Mouse (Mus musculus) cerebellum, adult 11 months (tissue): ENCODE results near the gene Gpc4.

Experiments used
- DNase-seq: peaks from one replicate; pipeline ENCODE4 v3.0.0; 2022

Gene Gpc4

GRCm38 (mm10) chrX:52164738-52165554 is at the start of gene Gpc4:
Gene Gpc4, minus strand, starts transcription at chrX:52165252.
- peak; percentile 1 for DNase-seq

DNA sequence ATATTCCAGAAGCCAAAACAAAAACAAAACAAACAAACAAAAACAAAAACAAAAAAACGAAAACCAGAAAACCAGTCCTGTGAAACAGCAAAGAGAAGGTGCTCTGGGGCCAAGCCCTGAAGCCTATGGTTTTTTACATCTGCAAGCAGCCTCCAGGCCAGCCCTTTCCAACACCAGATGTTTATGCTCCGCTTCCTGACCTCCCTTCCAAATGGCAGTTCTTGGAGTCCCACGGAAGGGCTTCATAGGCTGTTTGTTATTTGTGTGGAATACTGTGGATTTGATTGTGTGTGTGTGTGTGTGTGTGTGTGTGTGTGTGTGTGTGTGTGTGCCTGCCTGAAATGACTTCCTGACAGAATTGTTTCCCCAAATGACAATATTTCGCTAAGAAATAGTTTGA is 47.8 kb upstream of the Gpc4 start:
- no peak for DNase-seq

- no peak for DNase-seq
These were observed 34.8 kb upstream of the Gpc4 start for GRCm38 (mm10) chrX:52199836-52200235.

- no peak for DNase-seq
These were observed 28.4 kb upstream of the Gpc4 start for GRCm38 (mm10) chrX:52193311-52193968.

- DNase-seq, result no peak
These were observed 24.0 kb upstream of the Gpc4 start for GRCm38 (mm10) chrX:52189094-52189493.

- DNase-seq, result no peak
These were observed 18.7 kb upstream of the Gpc4 start for GRCm38 (mm10) chrX:52183551-52184442.

DNA sequence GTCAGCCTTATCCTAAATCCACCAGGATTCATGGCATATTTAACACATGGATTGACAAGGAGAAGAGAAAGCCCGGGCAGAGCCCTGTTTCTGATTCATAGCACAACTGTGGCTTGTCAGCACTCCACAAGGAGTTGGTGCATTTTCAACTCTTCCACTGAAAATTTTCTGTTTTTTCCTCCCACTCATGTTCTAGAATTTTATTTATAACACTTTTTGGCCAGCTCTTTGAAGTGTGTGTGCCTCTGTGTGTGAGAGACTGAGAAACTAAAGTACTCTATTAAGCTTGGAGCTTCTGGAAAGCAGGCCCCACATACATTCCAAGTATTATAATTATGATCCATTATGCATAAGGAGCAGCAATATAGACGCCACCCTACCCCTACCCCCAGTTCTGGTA is 16.3 kb upstream of the Gpc4 start:
- DNase-seq, result no peak

GRCm38 (mm10) chrX:52177067-52177466 is 12.0 kb upstream of the Gpc4 start:
- DNase-seq, result no peak

- DNase-seq, result no peak
These were observed 2.6 kb upstream of the Gpc4 start for GRCm38 (mm10) chrX:52167519-52168244.

DNA sequence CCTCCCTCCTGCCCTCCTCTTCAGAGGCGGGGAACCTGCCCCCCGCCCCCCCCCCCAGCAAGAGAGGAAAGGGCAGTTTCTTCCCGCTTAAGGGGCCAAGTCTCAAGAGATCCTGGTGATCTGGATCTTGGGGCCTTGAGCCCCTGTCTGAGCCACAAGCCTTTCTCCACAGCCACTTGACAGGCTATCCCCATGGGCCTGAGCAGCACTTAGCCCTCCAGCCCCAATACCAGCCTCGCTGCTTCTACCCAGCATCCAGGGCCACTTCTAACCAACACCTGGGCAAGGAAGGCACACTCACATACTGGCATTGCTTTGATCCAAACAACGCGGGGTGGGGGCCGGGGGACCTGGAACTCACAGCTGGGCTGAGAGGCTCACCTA is 495 bp upstream of the Gpc4 start:
- no peak for DNase-seq

DNA sequence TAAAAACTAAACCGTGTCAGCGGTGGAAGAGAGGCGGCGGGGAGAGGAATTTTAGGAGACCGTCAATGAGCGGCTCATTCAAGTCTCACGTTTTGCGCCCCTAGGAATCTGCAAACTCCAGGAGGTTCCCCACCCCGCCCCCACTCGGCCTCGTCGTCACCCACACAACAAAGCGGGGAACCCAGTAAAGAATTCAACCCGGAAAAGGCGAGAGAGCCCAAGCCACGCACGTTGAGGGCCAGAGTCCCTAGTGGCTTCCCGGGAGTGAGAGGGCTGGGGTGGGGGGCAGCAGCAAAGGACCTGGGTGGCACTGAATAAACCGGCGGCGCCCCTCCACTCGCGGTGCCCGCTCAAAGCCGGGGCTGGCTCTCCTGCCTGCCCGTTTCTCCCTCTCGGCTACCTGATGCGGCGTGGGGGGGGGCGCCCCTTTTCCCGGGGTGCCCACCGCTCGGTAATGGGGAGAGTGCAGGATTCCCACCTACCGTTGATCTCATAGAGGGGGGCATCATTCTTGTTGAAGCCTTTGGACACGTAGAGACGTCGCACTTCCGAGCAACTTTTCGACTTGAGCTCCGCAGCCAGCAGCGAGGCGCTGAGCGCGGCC is 816 bp downstream of the Gpc4 start:
- no peak for DNase-seq

DNA sequence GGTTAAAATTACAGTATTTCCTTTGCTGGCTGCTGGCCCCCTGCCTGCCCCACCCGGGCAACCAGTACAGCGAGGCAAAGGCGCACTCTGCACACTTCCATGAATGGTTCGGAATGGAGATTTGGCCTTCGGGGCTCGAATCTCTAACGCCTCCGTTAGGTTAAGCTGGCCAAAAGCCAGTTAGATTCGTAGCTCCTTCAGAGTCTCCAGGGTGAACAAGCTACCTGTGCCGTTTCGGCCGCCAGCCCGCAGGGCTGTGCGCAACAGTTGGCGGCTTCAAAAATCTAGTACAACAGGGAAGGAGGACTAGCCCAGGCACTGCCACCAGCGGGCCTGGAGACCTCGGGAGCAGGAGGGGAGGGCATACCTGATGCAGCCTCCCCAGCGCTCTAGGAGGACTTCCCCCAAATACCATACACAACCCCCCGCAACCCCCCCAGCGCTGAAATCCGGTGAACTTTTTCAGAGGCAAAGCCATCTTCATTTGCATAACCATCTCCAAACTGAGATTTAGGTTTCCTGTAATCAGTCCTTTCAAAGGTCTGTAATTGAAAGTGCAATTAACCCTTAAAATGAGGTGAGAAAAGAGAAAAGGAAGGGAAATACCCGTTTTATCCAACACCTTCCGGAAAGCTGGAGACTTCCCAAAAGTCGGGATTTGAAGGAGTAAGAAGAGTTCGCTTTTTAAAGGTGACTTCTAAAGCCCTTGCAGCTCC is 1.5 kb downstream of the Gpc4 start:
- no peak for DNase-seq

- DNase-seq, result no peak
These were observed 2.3 kb downstream of the Gpc4 start for GRCm38 (mm10) chrX:52162756-52163155.

DNA sequence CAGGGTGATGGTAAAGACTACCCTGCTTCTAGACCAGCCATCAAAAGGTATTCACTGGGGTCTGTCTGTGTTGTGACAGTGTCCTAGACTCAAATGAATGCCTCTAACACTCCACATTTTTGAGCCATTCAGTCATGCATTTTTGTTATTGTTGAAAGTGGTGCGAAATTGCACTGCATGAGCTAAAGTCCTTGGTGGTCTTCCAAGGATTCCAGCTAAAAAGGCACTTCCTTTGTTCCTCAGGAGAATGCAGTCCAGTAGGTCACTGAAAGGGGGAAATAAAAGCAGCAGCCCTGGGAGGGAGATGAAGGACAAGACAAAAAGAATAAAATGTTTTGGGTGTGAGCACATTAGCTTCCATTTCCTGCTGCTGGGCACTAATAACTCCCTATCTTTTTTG is 2.8 kb downstream of the Gpc4 start:
- no peak for DNase-seq

DNA sequence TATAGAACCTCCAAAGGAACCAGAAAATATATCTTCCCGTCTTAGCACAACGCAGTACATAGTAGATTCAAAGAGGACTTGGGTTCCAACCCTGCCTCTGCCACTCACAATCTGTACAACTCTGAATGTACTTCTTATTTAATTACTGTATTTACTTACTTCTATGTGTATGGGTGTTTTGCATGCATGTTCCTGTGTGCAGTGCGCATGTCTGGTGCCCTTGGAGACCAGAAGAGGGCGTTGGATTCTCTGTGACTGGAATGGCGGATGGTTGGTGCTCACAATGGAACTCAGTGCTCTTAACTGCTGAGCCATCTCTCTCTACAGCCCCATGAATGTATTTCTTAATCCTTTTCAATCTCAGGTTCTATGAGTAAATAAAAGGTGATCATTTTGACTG is 5.4 kb downstream of the Gpc4 start:
- DNase-seq, result no peak

GRCm38 (mm10) chrX:52155408-52155953 is 9.6 kb downstream of the Gpc4 start:
- DNase-seq, result no peak

- no peak for DNase-seq
These were observed 10.2 kb downstream of the Gpc4 start for GRCm38 (mm10) chrX:52154821-52155220.

- DNase-seq, result no peak
These were observed 11.6 kb downstream of the Gpc4 start for GRCm38 (mm10) chrX:52153451-52153850.

DNA sequence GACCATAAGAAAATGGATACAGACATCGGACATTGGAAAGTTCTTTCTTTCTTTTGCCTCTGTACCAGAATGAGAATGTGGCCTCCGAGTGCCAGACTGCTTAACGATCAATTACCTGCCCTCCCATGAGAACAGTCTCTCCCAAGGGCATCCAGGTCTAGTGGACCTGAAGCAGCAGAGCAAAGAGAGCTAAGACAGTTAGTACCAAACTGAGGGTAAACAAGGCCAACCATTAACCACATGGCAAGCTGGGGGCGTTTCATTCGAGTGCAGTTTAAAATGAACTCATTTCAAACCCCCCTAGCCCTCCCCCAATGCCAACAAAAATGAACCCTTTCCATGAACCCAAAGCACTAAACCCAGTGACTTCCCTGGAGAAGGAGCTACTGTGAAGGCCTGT is 12.1 kb downstream of the Gpc4 start:
- no peak for DNase-seq

DNA sequence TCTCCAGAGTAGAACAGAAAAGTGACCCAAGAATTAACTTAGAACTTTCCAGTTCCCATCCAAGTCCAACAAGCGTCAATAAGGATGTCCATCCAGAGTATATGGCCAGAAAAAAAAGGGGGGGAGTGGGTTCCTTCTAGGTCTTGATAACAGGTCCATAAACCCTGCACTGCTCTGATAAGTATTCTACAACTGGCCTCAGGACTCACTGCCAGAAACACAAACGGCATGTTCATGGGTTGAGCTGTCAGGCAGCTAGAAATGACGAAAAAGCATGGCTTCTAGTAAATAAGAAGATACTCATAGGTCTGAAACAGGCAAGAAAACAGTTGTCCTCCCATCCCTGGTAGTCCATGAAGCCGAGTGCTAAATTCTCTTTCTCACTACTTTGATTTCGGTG is 13.5 kb downstream of the Gpc4 start:
- DNase-seq, result no peak

DNA sequence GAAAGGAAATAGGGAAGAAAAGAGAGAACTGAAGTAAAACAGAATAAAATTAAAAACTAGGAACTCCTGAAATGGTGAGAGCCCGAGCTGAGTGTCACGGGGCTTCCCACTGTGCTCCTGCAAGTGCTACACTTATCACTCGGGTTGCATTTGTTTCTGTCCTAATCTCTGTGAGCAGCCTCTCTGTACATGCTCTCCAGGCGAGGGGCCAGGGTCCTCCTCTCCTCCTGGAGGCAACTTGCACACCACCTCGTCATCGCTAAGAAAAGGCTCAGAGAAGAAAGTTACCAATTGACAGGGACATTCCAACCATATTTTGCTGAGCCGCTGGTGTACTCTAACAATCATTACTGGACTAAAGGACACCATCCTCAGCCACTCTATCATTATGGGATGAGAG is 14.0 kb downstream of the Gpc4 start:
- no peak for DNase-seq
